Mouse (Mus musculus) right cerebral cortex, adult 18-20 months (tissue): Measurements from ENCODE around the gene Ripk4.

Experiments used
- DNase-seq: peaks from one replicate; pipeline ENCODE4 v3.0.0; 2022; ENCODE audit warnings: mixed read lengths

The Ripk4 gene

GRCm38 (mm10) chr16:97733599-97733998 lies 30.0 kb downstream of the Ripk4 start:
- no peak for DNase-seq

DNA sequence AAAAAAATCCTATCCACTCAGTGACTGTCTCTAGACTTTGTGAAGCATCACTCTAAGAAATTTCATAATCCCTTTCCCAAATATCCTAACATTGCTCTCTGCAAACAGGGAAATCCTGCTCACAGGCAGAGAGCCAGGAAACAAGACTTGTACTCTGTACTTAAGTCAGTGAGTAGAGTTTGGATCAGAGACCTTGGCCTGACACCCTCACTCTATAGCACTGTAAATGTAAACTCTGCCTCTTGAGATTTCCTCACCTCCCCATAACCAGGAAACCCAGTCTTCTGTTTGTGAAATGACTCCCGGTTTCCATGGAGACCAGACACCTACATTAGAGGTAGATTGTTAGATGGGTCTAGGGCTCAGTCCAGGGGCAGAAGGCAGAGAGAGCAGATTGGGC lies 33.3 kb downstream of the Ripk4 start:
- DNase-seq = no peak

GRCm38 (mm10) chr16:97726436-97726835 lies 37.2 kb downstream of the Ripk4 start:
- no peak for DNase-seq

- DNase-seq = no peak
Measured at GRCm38 (mm10) chr16:97720093-97720492, 43.5 kb downstream of the Ripk4 start.

- DNase-seq = no peak
Measured at GRCm38 (mm10) chr16:97719392-97719983, 44.1 kb downstream of the Ripk4 start.

GRCm38 (mm10) chr16:97716567-97716966 lies 47.0 kb downstream of the Ripk4 start:
- no peak for DNase-seq

- no peak for DNase-seq
Measured at GRCm38 (mm10) chr16:97712129-97712528, 51.5 kb downstream of the Ripk4 start.

- DNase-seq = no peak
Measured at GRCm38 (mm10) chr16:97701871-97702270, 61.7 kb downstream of the Ripk4 start.

- DNase-seq = no peak
Measured at GRCm38 (mm10) chr16:97697769-97698168, 65.8 kb downstream of the Ripk4 start.

- no peak for DNase-seq
Measured at GRCm38 (mm10) chr16:97695709-97696108, 67.9 kb downstream of the Ripk4 start.
